In the genomic region with DNA sequence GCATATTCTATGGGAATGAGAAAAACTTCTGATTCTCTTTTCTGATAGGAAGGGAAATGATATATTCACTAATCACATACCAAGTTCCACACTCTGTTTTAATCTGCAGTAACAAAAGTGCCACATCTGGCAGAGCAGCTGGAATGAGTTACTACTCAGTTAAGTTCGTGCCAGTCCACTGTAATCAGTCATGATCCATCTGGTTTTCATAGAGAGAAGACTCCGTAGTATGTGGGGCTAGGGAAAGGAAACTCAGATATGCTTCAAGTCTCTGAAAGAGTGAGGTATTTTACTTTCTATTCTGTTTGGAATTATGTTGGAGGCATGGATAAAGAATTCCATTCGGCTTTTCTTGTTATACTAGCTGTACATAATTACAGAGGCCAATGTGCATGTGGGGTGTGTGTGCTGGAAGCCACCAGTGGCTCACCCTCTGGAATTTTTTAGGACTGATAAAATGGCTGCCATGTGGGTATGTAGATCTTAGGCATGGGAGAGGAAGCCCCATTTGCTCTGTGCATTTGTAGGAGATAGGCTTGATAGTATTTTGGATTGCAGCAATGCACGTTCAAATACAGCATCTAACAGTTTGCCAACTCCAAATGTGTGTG, we compare ENCODE assay signal across 26 mouse cellular contexts.
DNase-seq lines count a peak whose midpoint lies in the region; ATAC-seq and TF ChIP-seq lines count a peak whose summit lies in the region.
"Had no signal": no experiment of that assay in that cellular context is flagged by ENCODE, and none has a peak within 500 bp of the region (broad histone marks: within the 10 kb centered on the region; RNA-seq: fewer than 3 reads in every experiment).

No protein-coding gene starts in this region.

- no peaks in the 10 kb centered on the region for H3K4me1 ChIP-seq in hindbrain, embryonic 10.5 days (replicated peaks)
- no peaks in the 10 kb centered on the region for H3K4me1 ChIP-seq in hindbrain, embryonic 14.5 days (replicated peaks; ENCODE audit: control insufficient read depth, insufficient read depth, low read length)
- H3K4me1 ChIP-seq in limb, embryonic 14.5 days (ENCODE audit: control insufficient read depth, insufficient read depth, low read length), result no peaks in the 10 kb centered on the region; the same call in 1 of the 2 replicates
- no peaks in the 10 kb centered on the region for H3K4me1 ChIP-seq in intestine, postnatal 0 days (replicated peaks; ENCODE audit: control insufficient read depth, insufficient read depth, low read length)
- H3K4me1 ChIP-seq: kidney, embryonic 15.5 days; liver, embryonic 12.5 days; midbrain, embryonic 13.5 days; neural tube, embryonic 12.5 days had no signal

- no peak overlapping the region for H3K27ac ChIP-seq in hindbrain, embryonic 10.5 days
- H3K27ac ChIP-seq in hindbrain, embryonic 14.5 days, result no peak overlapping the region
- no peak overlapping the region for H3K27ac ChIP-seq in limb, embryonic 14.5 days (replicated peaks; ENCODE audit: low read depth, low read length)
- no peak overlapping the region for H3K27ac ChIP-seq in intestine, postnatal 0 days (ENCODE audit: low read depth, low read length)
- H3K27ac ChIP-seq: heart, adult 2 months; hindbrain, embryonic 15.5 days; kidney, embryonic 15.5 days; liver, embryonic 12.5 days; midbrain, embryonic 13.5 days; neural tube, embryonic 12.5 days had no signal

- TF ChIP-seq CTCF in intestine, postnatal 0 days (IDR thresholded peaks at IDR 0.05; ENCODE audit: low read depth), result no peak

- no peak overlapping the region for H3K9ac ChIP-seq in hindbrain, embryonic 14.5 days
- no peak overlapping the region for H3K9ac ChIP-seq in limb, embryonic 14.5 days (ENCODE audit: low read depth, low read length, severe bottlenecking)
- no peak overlapping the region for H3K9ac ChIP-seq in intestine, postnatal 0 days (ENCODE audit: low read depth, low read length)
- H3K9ac ChIP-seq: forebrain, postnatal 0 days; hindbrain, embryonic 15.5 days; kidney, embryonic 15.5 days; liver, embryonic 12.5 days; midbrain, embryonic 13.5 days; neural tube, embryonic 12.5 days had no signal

- no peak for ATAC-seq in hindbrain, embryonic 14.5 days (ENCODE audit: low FRiP score)
- peak; percentile 57 for ATAC-seq in limb, embryonic 14.5 days (ENCODE audit: low FRiP score, low read depth)
- ATAC-seq in intestine, postnatal 0 days, result no peak
- ATAC-seq: CD4-positive, CD25-positive, alpha-beta regulatory T cell, adult 4 months; forebrain, postnatal 0 days; intestine, embryonic 16.5 days; liver, embryonic 12.5 days; midbrain, embryonic 13.5 days; Patski had no signal

- no peak for TF ChIP-seq POLR2A in limb, embryonic 14.5 days (IDR thresholded peaks at IDR 0.05; ENCODE audit: borderline replicate concordance, extremely low read depth, insufficient read depth, insufficient read length)

- no peak overlapping the region for H3K4me3 ChIP-seq in hindbrain, embryonic 10.5 days
- no peak overlapping the region for H3K4me3 ChIP-seq in hindbrain, embryonic 14.5 days (replicated peaks; ENCODE audit: low read length)
- no peak overlapping the region for H3K4me3 ChIP-seq in limb, embryonic 14.5 days (replicated peaks; ENCODE audit: low read length)
- no peak overlapping the region for H3K4me3 ChIP-seq in intestine, postnatal 0 days (ENCODE audit: low read depth, low read length)
- H3K4me3 ChIP-seq: heart, adult 2 months; hindbrain, embryonic 15.5 days; kidney, embryonic 15.5 days; liver, embryonic 12.5 days; midbrain, embryonic 13.5 days; neural tube, embryonic 12.5 days had no signal

- H3K36me3 ChIP-seq in hindbrain, embryonic 10.5 days, result no peaks in the 10 kb centered on the region
- no peaks in the 10 kb centered on the region for H3K36me3 ChIP-seq in hindbrain, embryonic 14.5 days (replicated peaks; ENCODE audit: control insufficient read depth, insufficient read depth)
- no peaks in the 10 kb centered on the region for H3K36me3 ChIP-seq in limb, embryonic 14.5 days (ENCODE audit: control insufficient read depth, insufficient read depth, low read length)
- no peaks in the 10 kb centered on the region for H3K36me3 ChIP-seq in intestine, postnatal 0 days (ENCODE audit: control insufficient read depth, insufficient read depth)
- H3K36me3 ChIP-seq: hindbrain, embryonic 15.5 days; kidney, embryonic 15.5 days; liver, embryonic 12.5 days; midbrain, embryonic 13.5 days; neural tube, embryonic 12.5 days had no signal

- no peak overlapping the region for H3K4me2 ChIP-seq in hindbrain, embryonic 14.5 days (replicated peaks)
- H3K4me2 ChIP-seq in limb, embryonic 14.5 days (replicated peaks; ENCODE audit: low read depth, low read length, severe bottlenecking), result no peak overlapping the region
- H3K4me2 ChIP-seq in intestine, postnatal 0 days (replicated peaks; ENCODE audit: low read depth), result no peak overlapping the region
- H3K4me2 ChIP-seq: hindbrain, embryonic 15.5 days; kidney, embryonic 15.5 days; liver, embryonic 12.5 days; midbrain, embryonic 13.5 days; neural tube, embryonic 12.5 days had no signal

- peak; percentile 9 for DNase-seq in hindbrain, embryonic 10.5 days (ENCODE audit: low spot score)
- no peak for DNase-seq in hindbrain, embryonic 14.5 days (ENCODE audit: low spot score)
- peak; percentile 69 for DNase-seq in embryo, embryonic 11 days
- peak; percentile 71 for DNase-seq in forelimb bud, embryonic 11.5 days (ENCODE audit: low read depth, low spot score)
- DNase-seq in limb, embryonic 14.5 days (ENCODE audit: low spot score), result peak; percentile 69
- DNase-seq in adrenal gland, adult (ENCODE audit: inconsistent age in 2 of 2, low spot score in 1 of 2), result no peak
- DNase-seq in cerebellum, postnatal 14 days, result no peak
- DNase-seq: adrenal gland, postnatal 14 days; cerebellum, adult 2 months; forebrain, postnatal 0 days; gastrocnemius, postnatal 36 days; heart, adult 2 months; kidney, postnatal 36 days; lung, adult 18-20 months; retina, postnatal 1 day; right cerebral cortex, postnatal 25 days; spleen, adult 18-20 months had no signal

- no peaks in the 10 kb centered on the region for H3K27me3 ChIP-seq in hindbrain, embryonic 10.5 days (ENCODE audit: insufficient read depth, poor library complexity, severe bottlenecking)
- H3K27me3 ChIP-seq in hindbrain, embryonic 14.5 days (ENCODE audit: control insufficient read depth, insufficient read depth, low read length), result no peaks in the 10 kb centered on the region
- H3K27me3 ChIP-seq in limb, embryonic 14.5 days (ENCODE audit: control insufficient read depth, insufficient read depth, low read length), result no peaks in the 10 kb centered on the region
- H3K27me3 ChIP-seq in intestine, postnatal 0 days (replicated peaks; ENCODE audit: control insufficient read depth, insufficient read depth, low read length), result no peaks in the 10 kb centered on the region
- H3K27me3 ChIP-seq: hindbrain, embryonic 15.5 days; kidney, embryonic 15.5 days; liver, embryonic 12.5 days; midbrain, embryonic 13.5 days; neural tube, embryonic 12.5 days had no signal

- 80% methylated on average over 4 of the region's 4 CpGs for WGBS in hindbrain, embryonic 10.5 days
- WGBS in hindbrain, embryonic 14.5 days, result 87% methylated on average over 4 of the region's 4 CpGs
- 31% methylated on average over 4 of the region's 4 CpGs for WGBS in limb, embryonic 14.5 days
- 76% methylated on average over 4 of the region's 4 CpGs for WGBS in intestine, postnatal 0 days

- H3K9me3 ChIP-seq in hindbrain, embryonic 10.5 days, result no peaks in the 10 kb centered on the region
- no peaks in the 10 kb centered on the region for H3K9me3 ChIP-seq in hindbrain, embryonic 14.5 days (ENCODE audit: control insufficient read depth, low read length)
- no peaks in the 10 kb centered on the region for H3K9me3 ChIP-seq in limb, embryonic 14.5 days (ENCODE audit: control insufficient read depth, low read length)
- H3K9me3 ChIP-seq in intestine, postnatal 0 days (ENCODE audit: control insufficient read depth), result no peaks in the 10 kb centered on the region
- H3K9me3 ChIP-seq: hindbrain, embryonic 15.5 days; kidney, embryonic 15.5 days; liver, embryonic 12.5 days; midbrain, embryonic 13.5 days; neural tube, embryonic 12.5 days had no signal

Comparison
In these comparisons a context has a peak if more than half of its experiments do, and no peak if none do; other contexts are left out.
1. DNase-seq: peak in hindbrain, embryonic 10.5 days (single experiment), embryo, embryonic 11 days (single experiment), forelimb bud, embryonic 11.5 days (single experiment) and limb, embryonic 14.5 days (single experiment); none in hindbrain, embryonic 14.5 days (single experiment), adrenal gland, adult (0 of 2) and cerebellum, postnatal 14 days (0 of 2).